Mouse (Mus musculus) embryonic fibroblast, embryonic 13.5 days (primary cell): Measurements from ENCODE around the gene Zfp62.

Source experiments
- CTCF ChIP-seq: IDR thresholded peaks from 2 replicates; pipeline ENCODE4 v1.5.1; 2011; ENCODE audit warnings: mild to moderate bottlenecking, control low read depth, low read length, moderate library complexity, borderline replicate concordance; ENCODE audit not compliant: insufficient read depth
- POLR2A ChIP-seq: IDR thresholded peaks from 2 replicates; pipeline ENCODE4 v1.6.1; 2011; ENCODE audit warnings: low read depth, mild to moderate bottlenecking, control low read depth, low read length, moderate library complexity

GRCm38 (mm10) chr11:49175345-49175744 lies 27.7 kb upstream of the Zfp62 start:
- TF ChIP-seq CTCF = no peak
- TF ChIP-seq POLR2A = no peak
